Mouse (Mus musculus): ENCODE measurements around the gene Orc6. TPM values are rescaled to one million over a fixed set of nuclear protein-coding genes. Genes with fewer than 3 reads are reported as not detected.
A peak's percentile ranks its signal among the peaks of the same experiment; 100 is the strongest.

The Orc6 gene
- polyA plus RNA-seq, 1 experiment from 2014 or later, result 110 TPM

DNA sequence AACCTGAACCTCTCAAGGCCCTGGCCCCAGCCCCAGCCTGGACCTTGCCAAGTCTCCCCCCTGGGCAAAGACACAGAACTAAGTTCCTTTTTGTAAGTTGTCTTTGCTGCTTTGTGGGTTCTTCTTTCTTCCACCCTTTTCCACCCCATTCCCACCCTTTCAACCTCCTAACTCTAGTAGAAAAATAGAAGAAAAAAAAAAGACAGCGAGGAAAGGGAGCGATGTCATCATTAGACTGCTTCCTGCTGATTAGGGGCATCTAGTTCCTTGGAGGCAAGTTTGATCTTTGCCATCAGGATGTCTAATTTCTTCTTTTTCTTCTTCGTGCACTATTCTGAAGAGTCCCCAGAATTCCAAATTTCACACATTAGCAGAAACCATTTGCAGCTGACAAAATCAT is 13.6 kb downstream of the Orc6 start:
- no peaks in the 10 kb centered on the region for H3K27me3 ChIP-seq (ENCODE audit: control insufficient read depth, insufficient read depth, low read length)
- WGBS, result 80% methylated on average over 3 of the region's 3 CpGs
- no peak overlapping the region for H3K9ac ChIP-seq (replicated peaks; ENCODE audit: low read depth, low read length)
- H3K4me1 ChIP-seq (ENCODE audit: control insufficient read depth, insufficient read depth, low read length), result no peaks in the 10 kb centered on the region
- H3K4me3 ChIP-seq (ENCODE audit: low read depth, low read length), result no peak overlapping the region
- no peak overlapping the region for H3K27ac ChIP-seq (ENCODE audit: low read length)
- H3K36me3 ChIP-seq (ENCODE audit: control insufficient read depth, insufficient read depth, low read length), result peaks cover 6% of the 10 kb centered on the region
- H3K9me3 ChIP-seq (ENCODE audit: control insufficient read depth, low read depth, low read length), result no peaks in the 10 kb centered on the region
- no peak for ATAC-seq (ENCODE audit: insufficient number of reproducible peaks, insufficient read depth, low FRiP score, low read depth)
- H3K4me2 ChIP-seq (replicated peaks; ENCODE audit: low read depth, low read length), result no peak overlapping the region

DNA sequence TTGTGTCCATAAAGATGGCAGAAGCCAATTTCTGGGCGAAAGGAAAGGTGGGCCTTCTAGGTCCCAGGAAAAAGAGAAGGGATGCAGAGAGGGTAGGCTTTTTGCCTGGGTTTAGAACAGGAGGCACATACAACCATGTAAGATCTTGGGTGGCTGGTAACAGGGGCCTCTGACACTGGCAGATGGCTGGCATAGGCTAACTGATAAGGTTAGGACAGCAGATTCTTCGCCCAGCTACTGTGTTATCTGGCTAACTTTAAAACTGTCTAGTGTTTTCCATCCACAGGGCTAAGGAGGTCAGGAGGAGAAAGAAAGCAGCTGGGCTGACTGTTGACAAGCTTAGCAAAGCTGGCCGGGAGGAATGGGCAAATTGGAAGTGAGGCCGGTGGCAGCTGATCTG is 19.1 kb downstream of the Orc6 start:
- Histone ChIP-seq H3K4me2 (replicated peaks; ENCODE audit: low read depth, low read length) (no peak overlapping the region), H3K36me3 (ENCODE audit: control insufficient read depth, insufficient read depth, low read length) (no peaks in the 10 kb centered on the region), H3K4me3 (ENCODE audit: low read depth, low read length) (no peak overlapping the region), H3K27ac (ENCODE audit: low read length) (no peak overlapping the region), H3K27me3 (ENCODE audit: control insufficient read depth, insufficient read depth, low read length) (no peaks in the 10 kb centered on the region), H3K9ac (replicated peaks; ENCODE audit: low read depth, low read length) (no peak overlapping the region), H3K9me3 (ENCODE audit: control insufficient read depth, low read depth, low read length) (no peaks in the 10 kb centered on the region), H3K4me1 (ENCODE audit: control insufficient read depth, insufficient read depth, low read length) (no peaks in the 10 kb centered on the region)
- peak; percentile 75; the same call in 1 of the 2 replicates for ATAC-seq (ENCODE audit: insufficient number of reproducible peaks, insufficient read depth, low FRiP score, low read depth)
- 90% methylated on average over 4 of the region's 4 CpGs for WGBS

DNA sequence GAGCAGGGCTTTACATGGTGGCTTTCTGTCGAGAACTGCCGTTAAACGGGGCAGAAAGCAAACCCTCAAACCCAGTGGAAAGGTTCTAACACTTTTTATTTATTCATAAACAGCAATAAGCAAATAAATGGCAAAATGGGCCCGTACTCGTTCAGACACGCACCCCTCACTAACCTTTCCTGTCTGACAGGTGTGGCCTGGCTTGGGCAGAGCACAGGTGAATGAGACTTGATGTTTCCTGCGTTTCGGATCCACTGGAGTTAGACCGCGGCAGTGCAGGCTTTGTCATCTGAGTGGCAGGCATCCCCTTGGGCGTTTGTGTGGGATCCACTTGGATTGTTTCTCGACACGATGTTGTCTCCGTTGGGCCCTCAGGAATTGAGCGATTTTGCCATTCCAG is 22.5 kb downstream of the Orc6 start:
- H3K9me3 ChIP-seq (ENCODE audit: control insufficient read depth, low read depth, low read length), result no peaks in the 10 kb centered on the region
- no peak for ATAC-seq (ENCODE audit: insufficient number of reproducible peaks, insufficient read depth, low FRiP score, low read depth)
- H3K27me3 ChIP-seq (ENCODE audit: control insufficient read depth, insufficient read depth, low read length), result no peaks in the 10 kb centered on the region
- no peaks in the 10 kb centered on the region for H3K36me3 ChIP-seq (ENCODE audit: control insufficient read depth, insufficient read depth, low read length)
- no peak overlapping the region for H3K27ac ChIP-seq (ENCODE audit: low read length)
- H3K4me3 ChIP-seq (ENCODE audit: low read depth, low read length), result no peak overlapping the region
- WGBS, result 78% methylated on average over 15 of the region's 15 CpGs
- no peaks in the 10 kb centered on the region for H3K4me1 ChIP-seq (ENCODE audit: control insufficient read depth, insufficient read depth, low read length)
- no peak overlapping the region for H3K9ac ChIP-seq (replicated peaks; ENCODE audit: low read depth, low read length)
- H3K4me2 ChIP-seq (replicated peaks; ENCODE audit: low read depth, low read length), result no peak overlapping the region

DNA sequence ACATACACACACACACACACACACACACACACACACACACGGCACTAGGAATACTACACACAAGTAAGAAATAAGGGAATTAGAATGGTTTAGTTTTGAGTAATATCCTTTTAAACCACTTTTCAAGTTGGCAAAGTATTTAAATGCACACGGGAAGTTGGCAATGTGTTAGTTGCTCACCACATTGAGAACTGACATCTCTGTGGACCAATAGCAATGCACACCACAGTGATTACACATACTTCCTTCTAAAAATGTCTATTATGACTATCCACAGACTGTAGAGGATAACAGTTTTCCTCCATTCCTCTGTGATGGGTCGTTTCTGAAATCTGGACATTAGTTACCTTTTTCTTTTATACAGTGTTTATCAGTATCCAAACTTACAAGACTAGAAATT is 23.7 kb downstream of the Orc6 start:
- Histone ChIP-seq H3K4me3 (ENCODE audit: low read depth, low read length) (no peak overlapping the region), H3K36me3 (ENCODE audit: control insufficient read depth, insufficient read depth, low read length) (no peaks in the 10 kb centered on the region), H3K9ac (replicated peaks; ENCODE audit: low read depth, low read length) (no peak overlapping the region), H3K27me3 (ENCODE audit: control insufficient read depth, insufficient read depth, low read length) (no peaks in the 10 kb centered on the region), H3K4me2 (replicated peaks; ENCODE audit: low read depth, low read length) (no peak overlapping the region), H3K4me1 (ENCODE audit: control insufficient read depth, insufficient read depth, low read length) (no peaks in the 10 kb centered on the region), H3K27ac (ENCODE audit: low read length) (no peak overlapping the region), H3K9me3 (ENCODE audit: control insufficient read depth, low read depth, low read length) (no peaks in the 10 kb centered on the region)
- WGBS, result 75% methylated on average over 3 of the region's 3 CpGs
- no peak for ATAC-seq (ENCODE audit: insufficient number of reproducible peaks, insufficient read depth, low FRiP score, low read depth)

DNA sequence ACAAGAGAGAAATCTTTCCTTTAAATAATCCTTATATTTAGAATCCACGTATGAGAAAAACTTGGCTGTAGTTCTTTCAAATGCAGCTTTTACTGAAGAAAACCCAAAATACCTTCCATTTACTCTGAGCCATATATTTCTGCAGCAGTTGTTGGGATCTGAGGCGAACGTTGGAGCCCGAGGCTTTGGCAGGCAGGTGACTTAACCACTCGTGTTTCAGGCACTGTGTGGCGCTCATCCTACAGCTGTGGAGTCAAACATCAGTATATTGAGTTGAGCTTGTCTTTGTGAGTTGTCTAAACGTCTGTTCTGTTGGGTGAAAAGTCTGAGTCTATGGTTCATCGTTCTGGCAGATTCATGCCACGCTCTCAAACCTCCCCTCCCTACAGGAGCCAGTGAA is 27.6 kb downstream of the Orc6 start:
- no peaks in the 10 kb centered on the region for H3K27me3 ChIP-seq (ENCODE audit: control insufficient read depth, insufficient read depth, low read length)
- ATAC-seq (ENCODE audit: insufficient number of reproducible peaks, insufficient read depth, low FRiP score, low read depth), result no peak
- H3K36me3 ChIP-seq (ENCODE audit: control insufficient read depth, insufficient read depth, low read length), result no peaks in the 10 kb centered on the region
- no peak overlapping the region for H3K4me3 ChIP-seq (ENCODE audit: low read depth, low read length)
- no peaks in the 10 kb centered on the region for H3K4me1 ChIP-seq (ENCODE audit: control insufficient read depth, insufficient read depth, low read length)
- no peaks in the 10 kb centered on the region for H3K9me3 ChIP-seq (ENCODE audit: control insufficient read depth, low read depth, low read length)
- 77% methylated on average over 9 of the region's 9 CpGs for WGBS
- no peak overlapping the region for H3K4me2 ChIP-seq (replicated peaks; ENCODE audit: low read depth, low read length)
- no peak overlapping the region for H3K9ac ChIP-seq (replicated peaks; ENCODE audit: low read depth, low read length)
- no peak overlapping the region for H3K27ac ChIP-seq (ENCODE audit: low read length)

DNA sequence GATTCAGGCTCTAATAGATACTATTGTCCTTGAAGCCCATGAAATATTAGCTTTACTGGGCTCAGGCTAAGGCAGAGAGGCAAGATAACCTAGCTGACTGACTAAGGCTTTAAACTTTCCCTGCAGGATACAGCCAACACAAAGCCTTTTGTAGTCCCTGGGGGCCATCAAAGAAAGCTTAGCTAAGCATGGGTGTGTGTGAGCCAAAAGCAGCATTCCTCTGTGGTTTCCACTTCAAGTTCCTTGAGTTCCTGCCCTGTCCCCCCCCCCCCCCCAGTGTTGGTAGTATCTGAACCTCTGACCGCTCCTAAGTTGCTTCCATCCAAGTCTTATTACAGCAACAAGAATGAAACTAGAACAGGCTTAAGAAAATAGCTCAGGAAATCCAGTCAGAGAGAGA is 30.1 kb downstream of the Orc6 start:
- ATAC-seq (ENCODE audit: insufficient number of reproducible peaks, insufficient read depth, low FRiP score, low read depth), result no peak

DNA sequence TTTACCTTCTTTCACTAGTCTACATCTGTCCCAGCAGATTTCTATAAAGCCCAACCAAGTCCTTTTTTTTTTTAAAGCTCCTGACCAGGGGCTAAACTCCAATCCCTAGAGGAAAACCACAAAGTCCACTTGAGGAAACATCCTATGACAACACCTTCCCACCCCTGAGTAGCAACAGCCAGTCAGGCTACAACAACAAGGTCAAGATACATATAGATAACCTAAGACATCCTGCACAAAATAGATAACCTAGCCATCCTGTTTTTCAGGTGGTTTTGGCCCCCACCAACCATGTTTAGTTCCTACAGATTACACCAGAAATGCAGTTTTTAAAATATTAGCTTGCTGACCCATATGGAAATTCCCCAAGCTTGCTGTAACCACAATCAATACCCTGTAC is 35.7 kb downstream of the Orc6 start:
- Histone ChIP-seq H3K36me3 (ENCODE audit: control insufficient read depth, insufficient read depth, low read length) (no peaks in the 10 kb centered on the region), H3K27me3 (ENCODE audit: control insufficient read depth, insufficient read depth, low read length) (no peaks in the 10 kb centered on the region), H3K9me3 (ENCODE audit: control insufficient read depth, low read depth, low read length) (no peaks in the 10 kb centered on the region), H3K9ac (replicated peaks; ENCODE audit: low read depth, low read length) (no peak overlapping the region), H3K4me1 (ENCODE audit: control insufficient read depth, insufficient read depth, low read length) (no peaks in the 10 kb centered on the region), H3K4me3 (ENCODE audit: low read depth, low read length) (no peak overlapping the region), H3K27ac (ENCODE audit: low read length) (no peak overlapping the region), H3K4me2 (replicated peaks; ENCODE audit: low read depth, low read length) (no peak overlapping the region)
- ATAC-seq (ENCODE audit: insufficient number of reproducible peaks, insufficient read depth, low FRiP score, low read depth), result no peak

More for the DNA sequence above, 30.1 kb downstream of the Orc6 start:
- Histone ChIP-seq H3K4me1 (ENCODE audit: control insufficient read depth, insufficient read depth, low read length) (no peaks in the 10 kb centered on the region), H3K27me3 (ENCODE audit: control insufficient read depth, insufficient read depth, low read length) (no peaks in the 10 kb centered on the region), H3K4me2 (replicated peaks; ENCODE audit: low read depth, low read length) (no peak overlapping the region), H3K9ac (replicated peaks; ENCODE audit: low read depth, low read length) (no peak overlapping the region), H3K27ac (ENCODE audit: low read length) (no peak overlapping the region), H3K4me3 (ENCODE audit: low read depth, low read length) (no peak overlapping the region), H3K9me3 (ENCODE audit: control insufficient read depth, low read depth, low read length) (no peaks in the 10 kb centered on the region), H3K36me3 (ENCODE audit: control insufficient read depth, insufficient read depth, low read length) (no peaks in the 10 kb centered on the region)
- 67% methylated on average over 1 of the region's 1 CpGs for WGBS

DNA sequence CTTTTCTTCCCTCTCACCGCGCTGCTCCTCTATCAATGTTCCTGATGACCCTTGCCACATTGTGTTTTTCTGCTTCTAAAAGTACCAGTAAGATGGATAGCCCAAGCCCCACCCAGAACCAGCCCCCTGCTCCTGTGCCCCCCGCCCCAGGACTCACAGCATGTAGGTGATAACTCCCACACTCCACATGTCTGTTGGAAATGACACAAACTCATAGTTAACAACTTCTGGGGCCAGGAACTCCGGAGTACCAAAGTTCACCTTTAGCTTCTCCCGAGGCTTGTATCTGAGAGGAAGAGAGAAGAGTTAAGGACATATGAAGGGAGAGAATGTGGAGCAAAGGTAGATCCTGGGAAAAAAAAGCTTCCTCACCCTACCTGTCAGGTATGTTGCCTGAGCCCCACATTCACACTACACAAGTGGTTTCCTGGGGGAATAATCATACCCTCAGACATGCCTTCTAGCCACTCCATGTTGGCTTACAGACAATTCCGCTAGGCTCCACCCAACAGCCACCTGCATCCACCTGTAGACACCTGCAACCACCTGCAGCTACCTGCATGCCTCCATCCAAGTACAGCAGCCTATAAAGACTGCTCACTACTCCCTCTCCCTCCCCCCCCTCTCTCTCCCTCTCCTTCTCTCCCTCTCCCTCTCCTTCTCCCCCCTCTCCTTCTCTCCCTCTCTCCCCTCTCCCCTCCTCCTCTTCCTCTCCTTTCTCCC is 36.9 kb downstream of the Orc6 start:
- Histone ChIP-seq H3K4me3 (ENCODE audit: low read depth, low read length) (no peak overlapping the region), H3K9ac (replicated peaks; ENCODE audit: low read depth, low read length) (no peak overlapping the region), H3K36me3 (ENCODE audit: control insufficient read depth, insufficient read depth, low read length) (no peaks in the 10 kb centered on the region), H3K9me3 (ENCODE audit: control insufficient read depth, low read depth, low read length) (no peaks in the 10 kb centered on the region), H3K27me3 (ENCODE audit: control insufficient read depth, insufficient read depth, low read length) (no peaks in the 10 kb centered on the region), H3K4me1 (ENCODE audit: control insufficient read depth, insufficient read depth, low read length) (no peaks in the 10 kb centered on the region), H3K4me2 (replicated peaks; ENCODE audit: low read depth, low read length) (no peak overlapping the region), H3K27ac (ENCODE audit: low read length) (no peak overlapping the region)
- 63% methylated on average over 6 of the region's 6 CpGs for WGBS
- ATAC-seq (ENCODE audit: insufficient number of reproducible peaks, insufficient read depth, low FRiP score, low read depth), result no peak

DNA sequence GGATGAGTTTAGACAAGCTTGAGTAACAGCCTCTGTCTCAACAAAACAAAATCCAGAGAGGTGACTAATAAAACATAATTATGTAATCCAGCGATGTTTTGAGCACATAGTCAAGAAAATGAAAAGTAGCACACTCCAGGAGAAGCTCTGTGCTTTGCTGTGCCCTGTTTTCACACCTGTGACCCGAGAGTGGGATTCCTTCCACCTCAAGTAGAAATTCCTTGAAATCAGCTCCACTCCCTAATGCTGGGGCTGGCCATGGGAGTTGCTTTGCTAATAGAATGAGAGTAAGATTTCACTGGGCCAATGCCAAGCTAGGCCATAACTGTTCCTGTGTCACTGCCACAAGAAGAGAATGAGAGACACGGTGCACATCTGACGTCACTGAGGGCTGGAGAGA is 38.2 kb downstream of the Orc6 start:
- H3K9ac ChIP-seq (replicated peaks; ENCODE audit: low read depth, low read length), result no peak overlapping the region
- ATAC-seq (ENCODE audit: insufficient number of reproducible peaks, insufficient read depth, low FRiP score, low read depth), result no peak
- H3K9me3 ChIP-seq (ENCODE audit: control insufficient read depth, low read depth, low read length), result no peaks in the 10 kb centered on the region
- H3K4me2 ChIP-seq (replicated peaks; ENCODE audit: low read depth, low read length), result no peak overlapping the region
- no peak overlapping the region for H3K27ac ChIP-seq (ENCODE audit: low read length)
- H3K27me3 ChIP-seq (ENCODE audit: control insufficient read depth, insufficient read depth, low read length), result no peaks in the 10 kb centered on the region
- no peaks in the 10 kb centered on the region for H3K36me3 ChIP-seq (ENCODE audit: control insufficient read depth, insufficient read depth, low read length)
- H3K4me1 ChIP-seq (ENCODE audit: control insufficient read depth, insufficient read depth, low read length), result no peaks in the 10 kb centered on the region
- H3K4me3 ChIP-seq (ENCODE audit: low read depth, low read length), result no peak overlapping the region
- 59% methylated on average over 4 of the region's 4 CpGs for WGBS

All from stomach, embryonic 14.5 days (tissue).